In genomic region chr19:31811371-31811770, GRCm38 (mm10) we compare ENCODE assay signal across 12 mouse cellular contexts. TPM values are rescaled to one million over a fixed set of nuclear protein-coding genes. Genes with fewer than 3 reads are reported as not detected.
A peak's percentile ranks its signal among the peaks of the same experiment; 100 is the strongest.
DNase-seq lines count a peak whose midpoint lies in the region; ATAC-seq and TF ChIP-seq lines count a peak whose summit lies in the region.
"Had no signal": no experiment of that assay in that cellular context is flagged by ENCODE, and none has a peak within 500 bp of the region (broad histone marks: within the 10 kb centered on the region; RNA-seq: fewer than 3 reads in every experiment).

No protein-coding gene starts in this region.

- H3K4me3 ChIP-seq in cerebellum, adult 2 months (replicated peaks; ENCODE audit: insufficient read depth, low read depth, low read length), result no peak overlapping the region
- no peak overlapping the region for H3K4me3 ChIP-seq in layer of hippocampus, adult 2 months
- no peak overlapping the region for H3K4me3 ChIP-seq in MEL (ENCODE audit: control insufficient read depth in 1 of 2, insufficient read depth in 1 of 2, low read depth in 2 of 2, low read length in 2 of 2)
- no peak overlapping the region for H3K4me3 ChIP-seq in embryonic facial prominence, embryonic 14.5 days (ENCODE audit: low read depth, low read length)

- no peaks in the 10 kb centered on the region for H3K27me3 ChIP-seq in cerebellum, adult 2 months (ENCODE audit: control insufficient read depth, insufficient read depth, low read length)
- no peaks in the 10 kb centered on the region; a peak in 2 of 4 replicates for H3K27me3 ChIP-seq in MEL (ENCODE audit: control insufficient read depth in 1 of 2, insufficient read depth in 2 of 2, low read length in 2 of 2)
- no peaks in the 10 kb centered on the region for H3K27me3 ChIP-seq in embryonic facial prominence, embryonic 14.5 days (replicated peaks; ENCODE audit: control insufficient read depth, insufficient read depth, low read length)

- no peaks in the 10 kb centered on the region for H3K36me3 ChIP-seq in MEL (ENCODE audit: control insufficient read depth in 1 of 2, insufficient read depth in 2 of 2, low read length in 2 of 2)
- H3K36me3 ChIP-seq in embryonic facial prominence, embryonic 14.5 days (ENCODE audit: control insufficient read depth, insufficient read depth, low read length), result no peaks in the 10 kb centered on the region

- peak; percentile 62 for TF ChIP-seq RAD21 in MEL (IDR thresholded peaks at IDR 0.05; ENCODE audit: low read depth, low read length)

- H3K4me1 ChIP-seq in cerebellum, adult 2 months (ENCODE audit: control insufficient read depth, insufficient read depth, low read length), result no peaks in the 10 kb centered on the region
- no peaks in the 10 kb centered on the region for H3K4me1 ChIP-seq in MEL (ENCODE audit: control insufficient read depth in 1 of 2, insufficient read depth in 2 of 2, low read length in 2 of 2)
- no peaks in the 10 kb centered on the region for H3K4me1 ChIP-seq in embryonic facial prominence, embryonic 14.5 days (ENCODE audit: control insufficient read depth, insufficient read depth, low read length)

- ATAC-seq in embryonic facial prominence, embryonic 14.5 days (ENCODE audit: low read depth), result no peak
- ATAC-seq: intestine, embryonic 16.5 days had no signal

- no peak overlapping the region for H3K4me2 ChIP-seq in embryonic facial prominence, embryonic 14.5 days (ENCODE audit: low read depth, low read length)

- TF ChIP-seq EP300 in MEL (IDR thresholded peaks at IDR 0.05; ENCODE audit: low read depth in 1 of 2, low read length in 2 of 2), result no peak

- no peaks in the 10 kb centered on the region for H3K79me2 ChIP-seq in MEL (ENCODE audit: control insufficient read depth, insufficient read depth, low read length, poor library complexity)

- WGBS in cerebellum, adult 2 months, result 39% methylated on average over 5 of the region's 5 CpGs
- 26% methylated on average over 5 of the region's 5 CpGs for WGBS in embryonic facial prominence, embryonic 14.5 days

- no peak for DNase-seq in cerebellum, adult 2 months
- no peak for DNase-seq in cerebellum, postnatal 14 days
- no peak for DNase-seq in layer of hippocampus, adult 2 months (ENCODE audit: low spot score in 2 of 2)
- DNase-seq in layer of hippocampus, adult 9-11 months, result no peak
- peak; percentile 59 for DNase-seq in MEL (ENCODE audit: low read depth, low spot score)
- peak; percentile 47 for DNase-seq in embryonic facial prominence, embryonic 14.5 days (ENCODE audit: low spot score)
- DNase-seq in yolk sac, embryonic 10.5 days (ENCODE audit: low spot score), result no peak
- no peak for DNase-seq in spleen, postnatal 14 days (ENCODE audit: low spot score in 2 of 2)
- DNase-seq: B cell, adult 2 months had no signal

- peak; percentile 22; the same call in 1 of the 2 replicates for TF ChIP-seq CTCF in cerebellum, adult 2 months (IDR thresholded peaks at IDR 0.05; ENCODE audit: borderline replicate concordance, insufficient read depth, low read depth, low read length)
- TF ChIP-seq CTCF in layer of hippocampus, adult 2 months (conservative IDR thresholded peaks at IDR 0.05), result peak; percentile 76
- TF ChIP-seq CTCF in MEL (IDR thresholded peaks at IDR 0.05 in 2 of 3, conservative IDR thresholded peaks at IDR 0.05 in 1 of 3; ENCODE audit: control insufficient read depth in 1 of 3, insufficient read depth in 1 of 3, low read depth in 2 of 3, low read length in 3 of 3, poor library complexity in 1 of 3, severe bottlenecking in 1 of 3), result peak in 2 of 3 experiments; percentile 22 to 61; a peak in 2 of 6 replicates

- TF ChIP-seq POLR2A in cerebellum, adult 2 months (IDR thresholded peaks at IDR 0.05; ENCODE audit: borderline replicate concordance, insufficient read depth, low read length), result no peak
- no peak for TF ChIP-seq POLR2A in MEL (IDR thresholded peaks at IDR 0.05; ENCODE audit: control insufficient read depth in 1 of 2, insufficient read depth in 1 of 2, low read depth in 1 of 2, low read length in 2 of 2, poor library complexity in 1 of 2)

- H3K27ac ChIP-seq in cerebellum, adult 2 months (ENCODE audit: insufficient read depth, low read length), result no peak overlapping the region
- H3K27ac ChIP-seq in layer of hippocampus, adult 2 months, result no peak overlapping the region
- no peak overlapping the region for H3K27ac ChIP-seq in MEL (ENCODE audit: control insufficient read depth, low read depth, low read length)
- H3K27ac ChIP-seq in embryonic facial prominence, embryonic 14.5 days (replicated peaks; ENCODE audit: low read depth, low read length), result no peak overlapping the region

- H3K9me3 ChIP-seq in MEL (replicated peaks; ENCODE audit: insufficient read depth, low read length), result no peaks in the 10 kb centered on the region
- H3K9me3 ChIP-seq in embryonic facial prominence, embryonic 14.5 days (ENCODE audit: control insufficient read depth, low read length), result no peaks in the 10 kb centered on the region

- no peak overlapping the region for H3K9ac ChIP-seq in MEL (ENCODE audit: control insufficient read depth, low read depth, low read length, poor library complexity, severe bottlenecking)
- no peak overlapping the region for H3K9ac ChIP-seq in embryonic facial prominence, embryonic 14.5 days (ENCODE audit: low read depth, low read length)

TF ChIP-seq in MEL, 35 proteins besides CTCF, POLR2A, EP300 and RAD21:
- TF ChIP-seq ZC3H11A (IDR thresholded peaks at IDR 0.05; ENCODE audit: low read depth, low read length) (peak; percentile 32; the same call in 1 of the 2 replicates), MAX (IDR thresholded peaks at IDR 0.05; ENCODE audit: low read length) (no peak), CHD1 (IDR thresholded peaks at IDR 0.05; ENCODE audit: low read depth, low read length) (no peak), SMC3 (IDR thresholded peaks at IDR 0.05; ENCODE audit: low read depth, low read length) (peak; percentile 59), MYC (IDR thresholded peaks at IDR 0.05; ENCODE audit: low read depth, low read length) (no peak), USF1 (IDR thresholded peaks at IDR 0.05; ENCODE audit: low read depth, low read length) (no peak), MAFK (IDR thresholded peaks at IDR 0.05; ENCODE audit: borderline replicate concordance, low read depth, low read length) (no peak), CHD2 (IDR thresholded peaks at IDR 0.05; ENCODE audit: low read length) (no peak), POLR2AphosphoS2 (IDR thresholded peaks at IDR 0.05; ENCODE audit: low read length) (no peak), MXI1 (IDR thresholded peaks at IDR 0.05; ENCODE audit: low read depth, low read length) (no peak), ZMIZ1 (IDR thresholded peaks at IDR 0.05; ENCODE audit: low read depth, low read length) (no peak), TCF12 (IDR thresholded peaks at IDR 0.05; ENCODE audit: low read depth, low read length) (no peak)

RNA-seq across cellular contexts. Expression of gene Prkg1, which starts 46.5 kb away (rescaled TPM):
- polyA plus RNA-seq in cerebellum, adult 2 months (2012; rRNA removed), result 7.3 and 9.5 TPM in 2 replicates
- total RNA-seq in layer of hippocampus, adult 2 months (2021), result 10 to 100 TPM; 24.6 to 25.7 TPM
- not detected in 2 replicates for total RNA-seq in MEL (2012; rRNA removed)
- polyA plus RNA-seq in MEL (2012; ENCODE audit: insufficient read depth in 1 of 2, insufficient read length in 2 of 2, low read depth in 1 of 2, low replicate concordance in 2 of 2, missing spikeins in 1 of 2), result not detected
- 13.7 and 15.7 TPM in 2 replicates for polyA plus RNA-seq in embryonic facial prominence, embryonic 14.5 days (2014; fragmentation: Nextera tagmentation; extraction: Ambion mirVana)

RNA-seq across cellular contexts. Expression of gene A1cf, which starts 57.2 kb away (rescaled TPM):
- polyA plus RNA-seq in cerebellum, adult 2 months (2012; rRNA removed), result 0.03 and 0.14 TPM in 2 replicates
- total RNA-seq in layer of hippocampus, adult 2 months (2021), result not detected
- not detected in 2 replicates for total RNA-seq in MEL (2012; rRNA removed)
- not detected for polyA plus RNA-seq in MEL (2012; ENCODE audit: insufficient read depth in 1 of 2, insufficient read length in 2 of 2, low read depth in 1 of 2, low replicate concordance in 2 of 2, missing spikeins in 1 of 2)
- not detected in 2 replicates for polyA plus RNA-seq in embryonic facial prominence, embryonic 14.5 days (2014; fragmentation: Nextera tagmentation; extraction: Ambion mirVana)
- polyA plus RNA-seq: frontal cortex, adult 2 months; limb, embryonic 11.5 days had no signal

Comparison
In these comparisons a context has a peak if more than half of its experiments do, and no peak if none do; other contexts are left out.
1. DNase-seq: peak in MEL (single experiment) and embryonic facial prominence, embryonic 14.5 days (single experiment); none in cerebellum, adult 2 months (0 of 2), cerebellum, postnatal 14 days (0 of 2), layer of hippocampus, adult 2 months (0 of 2), layer of hippocampus, adult 9-11 months (single experiment), yolk sac, embryonic 10.5 days (single experiment) and spleen, postnatal 14 days (0 of 2).
2. CTCF ChIP-seq: peak in every context shown above with its lines; median percentile 76 in layer of hippocampus, adult 2 months; 42 in MEL; 22 in cerebellum, adult 2 months.